Mouse (Mus musculus) G1E (cell line): ENCODE data around the gene Rnf130.

ENCODE experiments used
- CTCF ChIP-seq: IDR thresholded peaks from 2 replicates; pipeline ENCODE4 v1.5.1; 2012; ENCODE audit warnings: low read depth, low read length, inconsistent platforms, mixed read lengths
- GATA2 ChIP-seq: IDR thresholded peaks from 2 replicates; pipeline ENCODE4 v1.6.1; 2012; ENCODE audit warnings: low read depth, low read length, inconsistent platforms, borderline replicate concordance
- POLR2AphosphoS5 ChIP-seq: IDR thresholded peaks from 2 replicates; pipeline ENCODE4 v1.6.1; 2012; ENCODE audit warnings: low read depth, low read length, inconsistent platforms; ENCODE audit not compliant: insufficient replicate concordance
- TAL1 ChIP-seq: conservative IDR thresholded peaks from 2 replicates; pipeline ENCODE4 v1.6.1; 2012; ENCODE audit warnings: low read depth, low read length, inconsistent platforms, mixed read lengths

DNA sequence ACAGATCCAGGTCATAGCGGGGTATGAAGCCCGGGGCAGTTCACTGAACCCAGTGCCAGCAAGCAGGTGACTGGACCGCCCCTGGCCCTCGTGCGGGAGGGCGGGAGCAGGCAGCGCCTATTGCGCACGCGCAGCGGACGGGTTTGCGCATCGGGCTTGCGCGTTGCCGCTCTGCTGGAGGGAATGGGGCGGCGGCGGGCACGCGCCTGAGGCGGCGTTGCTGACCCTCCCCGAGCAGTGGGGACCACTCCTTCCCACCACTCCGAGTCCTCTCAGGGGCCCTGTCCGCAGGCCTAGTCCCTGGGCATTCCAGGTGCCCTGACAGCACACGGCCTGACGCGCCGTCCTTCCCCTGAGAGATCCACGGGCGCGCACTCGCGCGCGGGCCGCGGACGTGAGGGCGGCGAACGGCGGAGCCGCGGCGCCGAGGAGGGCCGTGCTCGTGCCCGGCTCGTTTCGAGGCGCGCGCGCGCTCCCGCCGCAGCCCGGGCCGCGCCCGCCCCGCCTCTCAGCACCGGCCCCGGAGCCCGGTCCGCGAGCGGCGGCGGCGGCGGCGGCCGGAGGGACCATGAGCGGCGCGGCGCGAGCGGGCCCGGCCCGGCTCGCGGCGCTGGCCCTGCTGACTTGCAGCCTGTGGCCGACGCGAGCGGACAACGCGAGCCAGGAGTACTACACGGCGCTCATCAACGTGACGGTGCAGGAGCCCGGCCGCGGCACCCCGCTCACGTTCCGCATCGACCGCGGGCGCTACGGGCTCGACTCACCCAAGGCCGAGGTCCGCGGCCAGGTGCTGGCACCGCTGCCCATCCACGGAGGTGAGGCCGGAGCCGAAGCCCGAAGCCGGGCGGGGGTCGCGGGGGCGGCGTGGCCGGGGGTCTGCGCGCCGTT is at the start of gene Rnf130:
- TF ChIP-seq CTCF (no peak), POLR2AphosphoS5 (no peak), TAL1 (no peak), GATA2 (no peak)
